Mouse (Mus musculus) hindbrain, embryonic 15.5 days (tissue): ENCODE results near the gene Sh3tc1. TPM values are rescaled to one million over a fixed set of nuclear protein-coding genes. Genes with fewer than 3 reads are reported as not detected.
A peak's percentile ranks its signal among the peaks of the same experiment; 100 is the strongest.

Source experiments
- ATAC-seq: fragments of 200-750 bp; cut with Nextera tagmentation; 2 replicates; pipeline ENCODE4 v1.8.0; 2017; ENCODE audit warnings: low read depth, moderate number of reproducible peaks, moderate TSS enrichment; ENCODE audit not compliant: low FRiP score
- H3K27ac ChIP-seq: fragments of 300-500 bp; sonication (generic); replicated peaks from 2 replicates; pipeline ENCODE4 v1.5.1; 2015; ENCODE audit warnings: mild to moderate bottlenecking, inconsistent platforms
- H3K27me3 ChIP-seq: fragments of 300-500 bp; sonication (generic); 2 replicates; pipeline ENCODE4 v1.6.1; 2015; ENCODE audit warnings: control low read depth, inconsistent platforms
- H3K36me3 ChIP-seq: fragments of 300-500 bp; sonication (generic); 2 replicates; pipeline ENCODE4 v1.6.1; 2015; ENCODE audit warnings: control low read depth, inconsistent platforms
- H3K4me1 ChIP-seq: fragments of 300-500 bp; sonication (generic); replicated peaks from 2 replicates; pipeline ENCODE4 v1.6.1; 2015; ENCODE audit warnings: control low read depth, inconsistent platforms
- H3K4me2 ChIP-seq: fragments of 300-500 bp; sonication (generic); 2 replicates; pipeline ENCODE4 v1.6.1; 2015; ENCODE audit warnings: moderate library complexity, mild to moderate bottlenecking, inconsistent platforms
- H3K4me3 ChIP-seq: fragments of 300-500 bp; sonication (generic); 2 replicates; pipeline ENCODE4 v1.5.1; 2015; ENCODE audit warnings: mild to moderate bottlenecking, inconsistent platforms
- H3K9ac ChIP-seq: fragments of 300-500 bp; sonication (generic); 2 replicates; pipeline ENCODE4 v1.6.1; 2015; ENCODE audit warnings: inconsistent platforms
- H3K9me3 ChIP-seq: fragments of 300-500 bp; sonication (generic); 2 replicates; pipeline ENCODE4 v1.6.1; 2016; ENCODE audit warnings: control low read depth, inconsistent platforms
- WGBS: fragments of 180-500 bp; shearing (Covaris S2); methylation state at CpG from one replicate; pipeline ENCODE4 v1.1.7; 2015; 5-methylcytosine and 5-hydroxymethylcytosine counted together
- polyA plus RNA-seq: library from polyadenylated mRNA; unstranded; fragments of >200 nt; fragmentation: Nextera tagmentation; extraction: Ambion mirVana; gene quantifications from 2 replicates; pipeline ENCODE4 v1.2.1, GENCODE M21; 2015

Sh3tc1 gene
- polyA plus RNA-seq, 1 experiment from 2014 or later, result 2.9 TPM

DNA sequence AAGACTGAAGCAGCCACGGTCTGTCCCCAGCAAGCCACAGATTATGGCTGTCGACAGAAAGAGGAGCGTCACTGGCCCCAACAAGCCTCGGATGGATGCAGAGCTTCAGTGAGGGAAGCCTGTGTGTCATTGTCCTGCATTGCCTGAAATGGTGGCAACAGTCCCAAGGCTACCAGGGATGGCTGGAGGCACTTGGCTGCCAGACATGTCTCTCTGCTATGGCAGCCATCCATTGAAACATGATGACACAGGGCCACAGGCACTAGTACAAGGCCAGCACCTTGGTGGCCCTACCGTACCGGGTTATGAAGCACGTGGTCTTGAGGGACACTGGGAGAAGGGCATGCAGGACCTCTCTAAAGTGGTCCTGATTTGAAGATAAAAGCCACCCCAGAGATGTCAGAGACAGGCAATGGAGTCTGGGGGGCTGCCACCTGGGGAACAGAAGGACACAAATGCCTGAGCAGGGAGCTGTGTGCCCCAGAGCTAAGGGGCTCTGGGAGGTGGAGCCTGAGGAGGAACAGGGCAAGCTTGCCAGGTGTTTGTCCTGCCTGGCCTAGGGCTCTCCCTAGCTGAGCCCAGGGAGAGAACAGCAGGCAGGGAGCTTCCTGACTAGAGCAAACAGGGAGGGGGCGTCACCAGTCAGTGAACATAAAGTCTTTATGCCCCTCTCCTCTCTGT is 49.2 kb downstream of the Sh3tc1 start:
- H3K27me3 ChIP-seq, result no peaks in the 10 kb centered on the region
- H3K9ac ChIP-seq, result no peak overlapping the region
- WGBS, result 76% methylated on average over 8 of the region's 8 CpGs
- H3K9me3 ChIP-seq, result no peaks in the 10 kb centered on the region
- H3K4me2 ChIP-seq, result no peak overlapping the region
- no peaks in the 10 kb centered on the region for H3K36me3 ChIP-seq
- no peak overlapping the region for H3K4me3 ChIP-seq
- H3K4me1 ChIP-seq, result no peaks in the 10 kb centered on the region; the same call in 1 of the 2 replicates
- ATAC-seq, result no peak
- no peak overlapping the region for H3K27ac ChIP-seq

- H3K36me3 ChIP-seq, result no peaks in the 10 kb centered on the region
- H3K4me3 ChIP-seq, result no peak overlapping the region
- H3K27me3 ChIP-seq, result no peaks in the 10 kb centered on the region
- H3K9ac ChIP-seq, result no peak overlapping the region
- ATAC-seq, result no peak
- no peak overlapping the region for H3K4me2 ChIP-seq
- no peak overlapping the region for H3K27ac ChIP-seq
- no peaks in the 10 kb centered on the region for H3K9me3 ChIP-seq
- no peaks in the 10 kb centered on the region; the same call in 1 of the 2 replicates for H3K4me1 ChIP-seq
These were observed 50.4 kb downstream of the Sh3tc1 start for GRCm38 (mm10) chr5:35689374-35689773.

DNA sequence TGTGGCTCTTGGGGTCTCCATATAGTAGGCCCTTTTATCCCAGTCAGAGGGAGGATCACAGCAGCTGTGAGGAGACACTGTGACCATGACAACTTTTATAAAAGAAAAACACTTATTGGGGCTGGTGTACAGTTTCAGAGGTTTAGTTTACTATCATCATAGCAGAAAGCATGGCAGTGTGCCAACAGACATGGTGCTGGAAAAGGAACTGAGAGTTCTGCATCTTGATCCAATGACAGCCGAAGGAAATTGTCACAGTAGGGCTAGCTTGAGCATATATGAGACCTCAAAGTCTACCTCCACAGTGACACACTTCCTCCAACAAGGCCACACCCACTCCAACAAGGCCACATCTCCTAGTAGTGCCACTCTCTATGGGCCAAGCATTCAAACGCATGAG is 50.9 kb downstream of the Sh3tc1 start:
- 85% methylated on average over 2 of the region's 2 CpGs for WGBS
- Histone ChIP-seq H3K9ac (no peak overlapping the region), H3K36me3 (no peaks in the 10 kb centered on the region), H3K4me3 (no peak overlapping the region), H3K9me3 (no peaks in the 10 kb centered on the region), H3K4me2 (no peak overlapping the region), H3K27ac (no peak overlapping the region), H3K4me1 (no peaks in the 10 kb centered on the region; the same call in 1 of the 2 replicates), H3K27me3 (no peaks in the 10 kb centered on the region)
- ATAC-seq, result no peak

DNA sequence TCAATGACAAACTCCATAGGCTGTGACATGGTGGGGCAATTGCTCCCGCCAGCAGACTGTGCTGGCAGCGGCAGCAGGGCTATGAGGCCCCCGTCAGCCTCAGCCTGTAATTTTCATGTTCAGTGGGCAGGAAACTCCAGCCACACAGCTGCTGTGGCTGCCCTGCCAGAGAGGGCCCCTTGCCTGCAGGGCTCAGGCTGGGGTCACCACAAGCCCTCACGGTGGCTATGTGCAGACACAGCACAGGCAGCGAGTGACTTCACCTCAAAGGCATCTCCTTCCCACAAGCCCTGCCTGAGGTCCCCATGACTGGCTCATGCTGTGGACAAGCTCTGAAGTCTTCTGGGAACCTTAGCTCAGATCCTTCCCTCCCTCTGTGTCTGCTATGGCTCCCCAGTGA is 52.7 kb downstream of the Sh3tc1 start:
- no peaks in the 10 kb centered on the region for H3K36me3 ChIP-seq
- H3K4me2 ChIP-seq, result no peak overlapping the region
- H3K4me3 ChIP-seq, result no peak overlapping the region
- ATAC-seq, result 0 out of 2 replicates have a peak, but pooled peaks have one; percentile 38
- H3K27me3 ChIP-seq, result no peaks in the 10 kb centered on the region
- WGBS, result 67% methylated on average over 5 of the region's 5 CpGs
- no peak overlapping the region for H3K27ac ChIP-seq
- no peak overlapping the region for H3K9ac ChIP-seq
- no peaks in the 10 kb centered on the region for H3K9me3 ChIP-seq
- no peaks in the 10 kb centered on the region; the same call in 1 of the 2 replicates for H3K4me1 ChIP-seq

DNA sequence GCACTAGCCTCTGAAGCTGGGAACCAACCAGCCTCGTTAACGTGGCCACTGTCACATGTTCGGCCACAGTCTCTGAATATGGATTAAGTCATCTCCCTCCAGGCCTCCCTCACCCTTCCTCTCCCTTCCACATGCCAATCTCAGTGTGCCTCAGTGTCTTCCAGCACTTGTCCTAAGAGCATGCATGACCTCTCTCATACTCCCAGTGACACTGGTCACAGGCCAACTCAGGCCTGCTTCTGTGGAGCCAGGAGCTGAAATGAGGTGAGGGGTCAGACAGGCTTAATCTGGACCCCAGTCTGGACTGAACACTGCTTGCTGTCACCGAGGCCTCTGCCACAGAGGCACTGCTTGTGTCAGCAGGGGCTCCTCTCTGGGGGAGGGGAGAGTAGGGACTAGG is 53.5 kb downstream of the Sh3tc1 start:
- Histone ChIP-seq H3K27me3 (no peaks in the 10 kb centered on the region), H3K4me1 (no peaks in the 10 kb centered on the region; the same call in 1 of the 2 replicates), H3K27ac (no peak overlapping the region), H3K4me3 (no peak overlapping the region), H3K9me3 (no peaks in the 10 kb centered on the region), H3K9ac (no peak overlapping the region), H3K4me2 (no peak overlapping the region), H3K36me3 (no peaks in the 10 kb centered on the region)
- WGBS, result 70% methylated on average over 4 of the region's 4 CpGs
- ATAC-seq, result no peak

- Histone ChIP-seq H3K4me1 (no peaks in the 10 kb centered on the region; the same call in 1 of the 2 replicates), H3K9ac (no peak overlapping the region), H3K9me3 (no peaks in the 10 kb centered on the region), H3K4me3 (no peak overlapping the region), H3K27me3 (peaks cover 7% of the 10 kb centered on the region), H3K27ac (no peak overlapping the region), H3K4me2 (no peak overlapping the region), H3K36me3 (no peaks in the 10 kb centered on the region)
- ATAC-seq, result no peak
- WGBS, result 74% methylated on average over 3 of the region's 3 CpGs
These were observed 54.7 kb downstream of the Sh3tc1 start for GRCm38 (mm10) chr5:35685079-35685478.

DNA sequence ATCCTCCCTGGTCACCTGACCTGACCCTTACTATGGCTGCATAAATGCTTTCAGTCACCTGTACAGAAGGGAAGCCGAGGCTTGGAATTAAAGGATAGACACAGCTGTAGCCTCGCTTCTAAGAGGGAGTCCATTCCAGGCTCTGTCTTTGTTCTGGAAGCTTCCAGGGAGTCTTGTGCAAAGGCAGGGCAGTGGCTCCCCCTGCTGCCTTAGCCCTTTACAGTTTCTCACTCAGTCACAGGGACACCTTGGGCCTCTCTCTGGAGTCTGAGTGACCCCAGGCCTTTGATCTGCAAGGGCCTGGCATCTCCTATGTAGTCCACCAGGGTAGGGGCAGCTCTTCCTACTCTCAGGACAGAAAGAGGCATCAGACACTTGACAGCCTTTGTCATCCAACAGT is 58.8 kb downstream of the Sh3tc1 start:
- Histone ChIP-seq H3K9ac (no peak overlapping the region), H3K9me3 (no peaks in the 10 kb centered on the region), H3K36me3 (no peaks in the 10 kb centered on the region), H3K4me1 (peaks cover 8% of the 10 kb centered on the region), H3K27ac (no peak overlapping the region), H3K4me2 (no peak overlapping the region), H3K27me3 (peaks cover 38% of the 10 kb centered on the region), H3K4me3 (no peak overlapping the region)
- 81% methylated on average over 2 of the region's 2 CpGs for WGBS
- 0 out of 2 replicates have a peak, but pooled peaks have one; percentile 38 for ATAC-seq

DNA sequence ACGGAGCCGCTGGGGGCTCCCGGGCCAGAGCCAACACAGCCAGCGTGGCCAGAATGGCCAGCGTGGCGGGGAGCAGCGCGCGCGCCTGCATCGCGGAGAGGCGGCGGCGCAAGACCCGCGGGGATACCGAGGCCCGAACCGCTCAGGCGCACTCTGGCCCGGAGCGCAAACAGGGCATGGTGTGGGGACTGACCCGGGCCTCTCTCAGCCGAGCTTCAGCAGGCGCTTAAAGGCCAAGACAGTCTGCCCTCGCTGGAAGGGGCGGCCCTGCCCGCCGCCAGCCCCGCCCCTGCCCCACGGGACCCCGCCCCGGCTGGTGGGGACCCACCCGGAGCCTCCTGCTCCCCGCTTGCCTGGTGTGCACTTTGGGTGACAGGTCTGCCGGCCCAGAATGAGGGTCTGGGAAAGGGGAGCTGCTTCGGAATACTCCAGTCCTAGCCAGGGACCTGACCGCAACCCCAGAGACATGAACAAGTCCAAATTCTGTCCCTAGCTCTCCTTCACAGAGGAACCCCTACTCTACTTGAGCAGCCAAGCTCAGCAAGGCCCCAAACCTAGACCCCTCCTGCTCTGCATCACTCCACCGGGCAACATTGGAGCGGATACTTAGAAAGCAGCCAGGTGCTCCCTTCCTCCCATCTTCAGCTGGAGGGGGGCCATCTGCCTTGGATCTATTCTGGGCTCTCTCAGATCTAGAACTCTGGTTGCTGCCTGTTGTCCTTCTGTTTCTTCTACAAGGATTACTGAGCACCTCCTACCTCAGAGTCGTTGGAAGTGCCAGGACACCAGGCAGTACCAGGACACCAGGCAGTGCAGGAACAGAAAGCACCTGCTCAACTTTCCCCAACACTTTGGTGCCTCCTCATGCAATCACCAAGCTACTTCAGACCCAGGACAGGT is 60.3 kb downstream of the Sh3tc1 start, which contains the start of gene Htra3:
Gene Htra3 (minus strand): TSS at position 527 of the 900 bp plus-strand sequence.
- no peaks in the 10 kb centered on the region for H3K9me3 ChIP-seq
- WGBS, result 12% methylated on average over 42 of the region's 42 CpGs
- peaks cover 38% of the 10 kb centered on the region for H3K27me3 ChIP-seq
- peak within 1 kb of the TSS; percentile 39 for H3K4me3 ChIP-seq
- H3K36me3 ChIP-seq, result no peaks in the 10 kb centered on the region
- H3K4me2 ChIP-seq, result peak within 1 kb of the TSS; percentile 72
- H3K4me1 ChIP-seq, result peaks cover 8% of the 10 kb centered on the region
- no peak within 1 kb of the TSS for H3K27ac ChIP-seq
- H3K9ac ChIP-seq, result no peak within 1 kb of the TSS; the same call in 1 of the 2 replicates
- no peak for ATAC-seq

DNA sequence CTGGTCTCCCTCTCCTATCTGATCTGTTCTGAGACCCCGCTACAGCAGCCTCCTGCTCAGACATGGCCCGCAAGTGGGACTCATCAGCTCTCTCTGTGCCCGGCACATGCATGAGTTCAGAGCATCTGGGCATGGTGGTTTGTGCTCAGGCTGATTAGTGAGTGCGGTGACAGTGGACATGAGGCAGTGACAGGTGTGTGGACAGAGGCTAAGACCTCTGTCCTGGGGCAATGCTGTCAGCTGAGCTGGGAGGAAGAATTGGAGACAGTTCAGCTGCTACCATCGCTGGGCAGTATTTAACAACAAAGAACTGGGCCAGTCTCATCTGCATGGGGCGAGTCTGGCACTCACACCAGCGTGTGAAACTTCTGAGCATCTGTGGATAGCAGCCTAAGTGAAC is 62.8 kb downstream of the Sh3tc1 start:
- Histone ChIP-seq H3K4me1 (peaks cover 27% of the 10 kb centered on the region), H3K9ac (no peak overlapping the region), H3K4me3 (no peak overlapping the region), H3K27me3 (peaks cover 38% of the 10 kb centered on the region), H3K27ac (no peak overlapping the region), H3K36me3 (no peaks in the 10 kb centered on the region), H3K4me2 (no peak overlapping the region), H3K9me3 (no peaks in the 10 kb centered on the region)
- 81% methylated on average over 7 of the region's 7 CpGs for WGBS
- ATAC-seq, result no peak

DNA sequence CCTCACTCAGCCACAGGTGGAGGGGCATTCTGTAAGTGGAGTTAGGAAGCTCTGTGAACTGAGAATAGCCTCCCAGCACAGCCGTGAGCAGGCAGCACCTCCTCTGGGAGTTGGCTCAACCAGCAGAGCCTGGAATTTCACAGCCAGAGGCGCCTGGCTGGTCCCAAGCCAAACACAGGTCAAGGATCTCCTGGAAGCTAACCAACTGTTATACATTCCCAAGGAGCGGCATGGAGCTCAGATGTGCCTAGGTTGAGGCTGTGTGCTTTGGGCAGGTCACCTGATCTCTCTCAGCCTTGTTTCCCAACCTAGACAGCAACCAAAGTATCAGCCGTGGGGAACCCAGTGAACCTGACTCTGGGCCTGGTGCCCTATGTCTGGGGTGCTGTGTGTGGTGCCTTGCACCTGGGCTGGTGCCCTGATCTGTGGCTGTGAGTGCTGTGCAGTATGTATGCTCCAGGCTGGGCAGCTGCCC is 65.7 kb downstream of the Sh3tc1 start:
- WGBS, result 63% methylated on average over 4 of the region's 4 CpGs
- no peak for ATAC-seq
- no peaks in the 10 kb centered on the region for H3K36me3 ChIP-seq
- H3K27ac ChIP-seq, result peak overlapping the region; percentile 34; the same call in 1 of the 2 replicates
- H3K9me3 ChIP-seq, result no peaks in the 10 kb centered on the region
- H3K4me2 ChIP-seq, result no peak overlapping the region
- peaks cover 21% of the 10 kb centered on the region for H3K27me3 ChIP-seq
- H3K4me3 ChIP-seq, result no peak overlapping the region
- H3K9ac ChIP-seq, result no peak overlapping the region
- peaks cover 44% of the 10 kb centered on the region for H3K4me1 ChIP-seq

DNA sequence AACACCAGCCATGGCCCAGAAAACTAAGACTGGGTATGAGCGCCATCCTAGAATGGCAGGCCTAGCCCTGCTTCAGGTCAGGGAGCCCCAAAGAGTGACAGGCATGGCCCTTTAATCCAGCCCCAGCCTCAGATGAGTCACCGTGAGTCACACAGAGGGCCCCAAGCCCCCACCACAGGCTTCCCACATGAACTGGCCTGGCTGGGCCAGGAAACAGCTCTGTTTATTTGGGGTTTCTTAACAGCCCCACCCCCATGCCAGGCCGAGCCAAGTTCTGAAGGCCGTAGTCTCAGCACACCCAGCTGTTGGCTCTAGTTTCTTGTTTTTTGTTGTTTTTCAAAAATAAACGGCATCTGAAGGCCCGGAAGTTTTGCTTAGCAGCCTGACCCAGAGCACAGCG is 66.7 kb downstream of the Sh3tc1 start:
- Histone ChIP-seq H3K9me3 (no peaks in the 10 kb centered on the region), H3K4me1 (peaks cover 43% of the 10 kb centered on the region), H3K9ac (no peak overlapping the region), H3K27ac (peak overlapping the region; percentile 47; the same call in 1 of the 2 replicates), H3K4me3 (no peak overlapping the region), H3K4me2 (no peak overlapping the region), H3K36me3 (no peaks in the 10 kb centered on the region), H3K27me3 (peaks cover 11% of the 10 kb centered on the region)
- WGBS, result 70% methylated on average over 7 of the region's 7 CpGs
- ATAC-seq, result no peak

- Histone ChIP-seq H3K27me3 (peaks cover 6% of the 10 kb centered on the region), H3K9me3 (no peaks in the 10 kb centered on the region), H3K4me2 (no peak overlapping the region), H3K36me3 (no peaks in the 10 kb centered on the region), H3K27ac (peak overlapping the region; percentile 47; the same call in 1 of the 2 replicates), H3K9ac (no peak overlapping the region), H3K4me3 (no peak overlapping the region), H3K4me1 (peaks cover 43% of the 10 kb centered on the region)
- no peak for ATAC-seq
- WGBS, result 52% methylated on average over 1 of the region's 1 CpGs
These were observed 67.2 kb downstream of the Sh3tc1 start for GRCm38 (mm10) chr5:35672581-35672980.
